Mouse (Mus musculus) embryonic facial prominence, embryonic 13.5 days (tissue): ENCODE data around the gene 1500009L16Rik. TPM values are rescaled to one million over a fixed set of nuclear protein-coding genes. Genes with fewer than 3 reads are reported as not detected.
A peak's percentile ranks its signal among the peaks of the same experiment; 100 is the strongest.

Experiments
- ATAC-seq: fragments of 200-750 bp; cut with Nextera tagmentation; 2 replicates; pipeline ENCODE4 v1.8.0; 2017; ENCODE audit warnings: low read depth; ENCODE audit not compliant: insufficient number of reproducible peaks, insufficient read depth, low FRiP score, low TSS enrichment
- H3K27ac ChIP-seq: fragments of 300-500 bp; sonication (generic); 2 replicates; pipeline ENCODE4 v1.5.1; 2015; ENCODE audit warnings: moderate library complexity, mild to moderate bottlenecking, inconsistent platforms
- H3K27me3 ChIP-seq: fragments of 300-500 bp; sonication (generic); 2 replicates; pipeline ENCODE4 v1.6.1; 2015; ENCODE audit warnings: mild to moderate bottlenecking, inconsistent platforms
- H3K36me3 ChIP-seq: fragments of 300-500 bp; sonication (generic); 2 replicates; pipeline ENCODE4 v1.6.1; 2015; ENCODE audit warnings: mild to moderate bottlenecking, inconsistent platforms
- H3K4me1 ChIP-seq: fragments of 300-500 bp; sonication (generic); 2 replicates; pipeline ENCODE4 v1.6.1; 2015; ENCODE audit warnings: inconsistent platforms
- H3K4me2 ChIP-seq: fragments of 300-500 bp; sonication (generic); 2 replicates; pipeline ENCODE4 v1.6.1; 2015; ENCODE audit warnings: moderate library complexity, mild to moderate bottlenecking, inconsistent platforms
- H3K4me3 ChIP-seq: fragments of 300-500 bp; sonication (generic); 2 replicates; pipeline ENCODE4 v1.5.1; 2015; ENCODE audit warnings: mild to moderate bottlenecking, inconsistent platforms
- H3K9ac ChIP-seq: fragments of 300-500 bp; sonication (generic); 2 replicates; pipeline ENCODE4 v1.6.1; 2015; ENCODE audit warnings: mild to moderate bottlenecking, inconsistent platforms
- H3K9me3 ChIP-seq: fragments of 300-500 bp; sonication (generic); 2 replicates; pipeline ENCODE4 v1.6.1; 2016; ENCODE audit warnings: inconsistent platforms
- WGBS: fragments of 180-500 bp; shearing (Covaris S2); methylation state at CpG from one replicate; pipeline ENCODE4 v1.1.7; 2015; ENCODE audit warnings: mixed read lengths; 5-methylcytosine and 5-hydroxymethylcytosine counted together
- polyA plus RNA-seq: library from polyadenylated mRNA; unstranded; fragments of >200 nt; fragmentation: Nextera tagmentation; extraction: Ambion mirVana; gene quantifications from 2 replicates; pipeline ENCODE4 v1.2.1, GENCODE M21; 2015

1500009L16Rik gene
- polyA plus RNA-seq: 31.5 TPM in 2 replicates

DNA sequence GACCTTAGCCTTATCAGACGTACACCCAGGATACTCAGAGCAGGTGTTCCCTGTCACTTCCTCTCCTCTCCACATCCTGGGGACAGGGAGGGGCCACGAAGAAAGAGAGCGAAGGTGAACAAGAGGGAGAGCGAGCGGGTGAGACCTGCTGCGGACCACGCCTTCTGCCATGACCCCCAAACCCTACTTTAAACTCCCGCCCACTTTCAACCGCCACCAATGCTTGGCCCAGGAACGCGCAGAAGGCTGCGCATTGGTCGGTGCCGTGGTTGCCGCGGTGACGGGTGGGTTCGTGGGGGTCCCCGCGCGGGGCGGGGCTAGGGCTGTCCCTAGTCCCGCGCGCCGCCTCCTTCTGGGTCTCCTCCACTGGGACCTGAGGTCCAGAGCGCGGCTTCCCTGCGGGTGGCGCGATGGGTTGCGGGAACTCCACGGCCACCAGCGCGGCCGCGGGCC lies at the start of gene 1500009L16Rik:
Gene 1500009L16Rik (plus strand): TSS at position 287 of the 453 bp plus-strand sequence.
- H3K9me3 ChIP-seq: peaks cover 4% of the 10 kb centered on the region; the same call in 1 of the 2 replicates
- 0 out of 2 replicates have a peak, but pooled peaks cover 5% of the 10 kb centered on the region for H3K27me3 ChIP-seq
- peak; percentile 94 for ATAC-seq
- no peak within 1 kb of the TSS for H3K27ac ChIP-seq
- peaks cover 17% of the 10 kb centered on the region for H3K4me1 ChIP-seq
- H3K4me2 ChIP-seq: peak within 1 kb of the TSS; percentile 84
- peak within 1 kb of the TSS; percentile 73 for H3K4me3 ChIP-seq
- no peaks in the 10 kb centered on the region for H3K36me3 ChIP-seq
- under 1% methylated on average over 35 of the region's 37 CpGs for WGBS
- H3K9ac ChIP-seq: peak within 1 kb of the TSS; percentile 75

GRCm38 (mm10) chr10:83681334-83681733 lies 41.3 kb upstream of the 1500009L16Rik start:
- Histone ChIP-seq H3K4me1 (no peaks in the 10 kb centered on the region), H3K27ac (no peak overlapping the region), H3K4me3 (no peak overlapping the region), H3K9me3 (no peaks in the 10 kb centered on the region), H3K4me2 (no peak overlapping the region), H3K9ac (no peak overlapping the region), H3K36me3 (no peaks in the 10 kb centered on the region), H3K27me3 (no peaks in the 10 kb centered on the region)
- WGBS: 84% methylated on average over 12 of the region's 12 CpGs
- no peak for ATAC-seq

- Histone ChIP-seq H3K27me3 (no peaks in the 10 kb centered on the region), H3K4me3 (no peak overlapping the region), H3K4me2 (no peak overlapping the region), H3K36me3 (no peaks in the 10 kb centered on the region), H3K27ac (no peak overlapping the region), H3K9ac (no peak overlapping the region), H3K4me1 (no peaks in the 10 kb centered on the region), H3K9me3 (no peaks in the 10 kb centered on the region)
- WGBS: 88% methylated on average over 2 of the region's 2 CpGs
- ATAC-seq: no peak
Measured at GRCm38 (mm10) chr10:83688215-83688614, 34.5 kb upstream of the 1500009L16Rik start.

DNA sequence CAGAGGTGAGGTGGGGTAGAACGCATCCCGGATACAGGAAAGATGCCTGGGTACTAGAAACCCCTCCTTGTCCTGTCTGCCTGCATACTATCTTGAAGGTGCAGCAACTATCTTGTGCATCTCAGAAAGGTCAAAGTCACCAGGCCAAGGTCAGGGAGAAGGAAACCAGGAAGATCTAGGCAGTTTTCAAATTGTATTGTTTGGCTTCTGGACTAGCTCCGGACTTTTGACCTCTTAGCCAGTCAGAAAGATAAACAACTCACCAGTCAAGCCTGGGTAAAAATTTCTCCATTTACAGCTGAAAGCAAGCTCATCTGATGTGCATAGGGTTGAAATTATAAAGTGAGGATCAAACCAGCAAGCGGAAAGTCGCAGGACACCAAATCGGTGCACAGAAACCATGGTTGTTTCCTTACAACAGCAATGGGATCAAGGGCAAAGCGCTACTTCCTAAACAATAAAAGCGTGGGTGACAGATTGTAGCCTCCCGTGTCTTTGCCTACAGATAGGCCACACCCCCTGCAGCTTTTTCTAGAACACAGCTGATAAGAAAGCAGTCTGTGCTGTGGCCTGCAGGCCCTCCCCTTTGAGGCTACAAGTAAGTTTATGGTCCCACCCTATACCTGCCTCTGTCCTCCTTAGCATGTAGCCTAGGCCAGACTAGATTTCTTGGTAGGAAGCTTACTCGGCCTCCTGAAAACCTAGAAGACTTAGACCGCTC lies 30.3 kb upstream of the 1500009L16Rik start:
- Histone ChIP-seq H3K4me2 (no peak overlapping the region), H3K9me3 (no peaks in the 10 kb centered on the region), H3K4me1 (no peaks in the 10 kb centered on the region), H3K36me3 (no peaks in the 10 kb centered on the region), H3K9ac (no peak overlapping the region), H3K27me3 (no peaks in the 10 kb centered on the region), H3K4me3 (no peak overlapping the region), H3K27ac (no peak overlapping the region)
- no peak for ATAC-seq
- WGBS: 87% methylated on average over 11 of the region's 11 CpGs

DNA sequence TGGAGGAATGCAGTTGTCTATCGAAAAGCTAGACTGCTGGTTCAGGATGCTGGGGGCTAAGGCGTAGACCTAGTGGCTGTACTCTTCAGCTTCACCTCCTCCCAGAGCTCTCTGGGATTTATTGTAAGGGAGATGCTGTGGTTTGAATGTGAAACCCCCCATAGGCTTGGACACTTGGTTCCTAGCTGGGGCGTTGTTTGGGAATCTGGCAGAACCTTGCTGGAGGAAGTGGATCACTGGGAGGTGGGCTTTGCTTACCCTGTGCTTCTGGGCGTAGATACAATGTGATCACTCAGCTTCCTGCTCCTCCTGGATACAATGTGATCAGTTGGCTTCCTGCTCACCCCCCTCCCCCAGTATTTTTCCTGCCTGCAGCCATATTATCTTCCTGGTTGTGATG lies 26.4 kb upstream of the 1500009L16Rik start:
- H3K4me1 ChIP-seq: no peaks in the 10 kb centered on the region
- no peak for ATAC-seq
- H3K27me3 ChIP-seq: no peaks in the 10 kb centered on the region
- H3K9ac ChIP-seq: no peak overlapping the region
- WGBS: 78% methylated on average over 4 of the region's 4 CpGs
- H3K4me3 ChIP-seq: no peak overlapping the region
- no peak overlapping the region for H3K27ac ChIP-seq
- no peaks in the 10 kb centered on the region for H3K36me3 ChIP-seq
- H3K9me3 ChIP-seq: no peaks in the 10 kb centered on the region
- H3K4me2 ChIP-seq: no peak overlapping the region

DNA sequence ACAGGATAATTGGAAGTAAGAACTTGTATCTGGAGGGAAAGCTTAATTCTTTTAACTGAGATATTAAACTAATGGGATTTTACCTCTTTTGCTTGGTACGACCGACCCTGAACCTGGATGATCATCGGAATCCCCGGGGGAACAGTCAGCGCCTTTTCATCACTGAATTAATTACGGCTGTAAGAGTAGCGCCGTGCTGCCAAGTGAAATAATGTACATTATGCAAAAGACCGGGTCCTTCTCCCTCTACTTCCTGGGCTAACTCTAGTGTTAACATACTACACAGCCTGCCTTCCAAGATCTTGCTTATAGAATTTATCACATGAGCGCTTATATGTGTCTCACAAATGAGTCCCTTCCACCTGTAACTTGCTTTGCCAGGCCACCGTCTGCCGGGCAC lies 16.0 kb upstream of the 1500009L16Rik start:
- H3K27me3 ChIP-seq: no peaks in the 10 kb centered on the region
- ATAC-seq: no peak
- H3K4me3 ChIP-seq: no peak overlapping the region
- WGBS: 92% methylated on average over 12 of the region's 12 CpGs
- H3K9me3 ChIP-seq: no peaks in the 10 kb centered on the region
- no peak overlapping the region for H3K4me2 ChIP-seq
- H3K4me1 ChIP-seq: peaks cover 19% of the 10 kb centered on the region
- H3K36me3 ChIP-seq: no peaks in the 10 kb centered on the region
- no peak overlapping the region for H3K27ac ChIP-seq
- no peak overlapping the region for H3K9ac ChIP-seq

DNA sequence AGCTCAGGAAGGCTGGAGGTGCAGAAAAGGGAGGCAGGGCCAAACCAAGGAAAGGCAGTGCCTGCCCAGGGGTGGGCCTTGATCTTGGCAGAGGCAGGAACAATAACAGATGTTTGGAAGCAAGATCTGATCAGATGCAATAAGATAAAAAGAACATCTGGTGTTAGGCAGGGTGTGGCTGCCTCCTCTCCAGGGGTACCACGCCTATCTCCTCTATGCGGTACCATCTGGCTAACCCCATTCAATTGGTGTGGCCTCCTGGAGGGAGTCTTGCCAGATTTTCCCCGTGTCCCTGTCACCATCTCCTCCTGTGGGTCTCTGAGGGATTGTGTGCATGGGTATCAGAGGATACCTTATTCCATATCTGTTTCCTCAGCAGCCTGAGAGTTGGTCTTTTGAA lies 12.7 kb upstream of the 1500009L16Rik start:
- Histone ChIP-seq H3K4me3 (no peak overlapping the region), H3K27me3 (no peaks in the 10 kb centered on the region), H3K36me3 (no peaks in the 10 kb centered on the region), H3K4me1 (peaks cover 26% of the 10 kb centered on the region), H3K9me3 (no peaks in the 10 kb centered on the region), H3K4me2 (no peak overlapping the region), H3K9ac (no peak overlapping the region), H3K27ac (no peak overlapping the region)
- ATAC-seq: no peak
- WGBS: 54% methylated on average over 3 of the region's 3 CpGs

GRCm38 (mm10) chr10:83711769-83712168 lies 10.9 kb upstream of the 1500009L16Rik start:
- no peaks in the 10 kb centered on the region for H3K36me3 ChIP-seq
- 0 out of 2 replicates have a peak overlapping the region, but pooled peaks have one; percentile 6 for H3K9ac ChIP-seq
- H3K4me2 ChIP-seq: no peak overlapping the region
- no peak for ATAC-seq
- H3K27me3 ChIP-seq: no peaks in the 10 kb centered on the region
- peak overlapping the region; percentile 66 for H3K27ac ChIP-seq
- H3K4me3 ChIP-seq: no peak overlapping the region
- 19% methylated on average over 10 of the region's 10 CpGs for WGBS
- H3K4me1 ChIP-seq: peaks cover 26% of the 10 kb centered on the region
- H3K9me3 ChIP-seq: no peaks in the 10 kb centered on the region

DNA sequence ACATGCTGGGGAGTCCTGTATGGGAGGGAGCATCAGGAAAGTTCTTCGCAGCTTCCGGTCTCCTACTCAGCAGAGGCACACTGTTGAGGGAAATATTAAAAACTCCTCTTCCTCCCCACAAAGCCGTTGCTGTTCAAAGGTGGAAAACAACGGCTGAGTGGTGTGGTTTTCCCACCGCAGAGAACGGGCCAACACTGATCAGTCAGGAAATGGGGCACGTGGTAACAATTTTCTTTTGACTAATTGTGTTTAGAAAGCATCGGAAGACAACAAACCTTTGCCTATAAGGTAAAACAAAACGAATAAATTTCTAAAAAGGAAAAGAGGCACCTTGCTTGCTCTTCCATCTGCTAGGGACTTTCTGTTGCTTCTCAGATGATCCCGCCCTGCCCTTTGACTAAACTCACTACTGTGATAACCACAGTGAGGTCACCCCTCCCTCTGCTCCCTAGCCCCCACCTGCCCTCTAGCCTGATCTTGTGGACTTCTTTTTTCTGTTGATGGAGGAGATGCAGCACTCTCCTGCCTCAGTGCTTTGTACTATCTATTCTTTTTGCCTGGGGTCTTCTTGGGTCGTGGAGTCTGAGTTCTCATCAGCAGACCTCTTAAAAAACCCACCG lies 3.7 kb upstream of the 1500009L16Rik start:
- Histone ChIP-seq H3K4me2 (no peak overlapping the region), H3K9me3 (no peaks in the 10 kb centered on the region), H3K27ac (no peak overlapping the region), H3K4me3 (no peak overlapping the region), H3K4me1 (peaks cover 16% of the 10 kb centered on the region), H3K36me3 (no peaks in the 10 kb centered on the region), H3K9ac (no peak overlapping the region), H3K27me3 (0 out of 2 replicates have a peak, but pooled peaks cover 5% of the 10 kb centered on the region)
- no peak for ATAC-seq
- WGBS: 58% methylated on average over 12 of the region's 12 CpGs

DNA sequence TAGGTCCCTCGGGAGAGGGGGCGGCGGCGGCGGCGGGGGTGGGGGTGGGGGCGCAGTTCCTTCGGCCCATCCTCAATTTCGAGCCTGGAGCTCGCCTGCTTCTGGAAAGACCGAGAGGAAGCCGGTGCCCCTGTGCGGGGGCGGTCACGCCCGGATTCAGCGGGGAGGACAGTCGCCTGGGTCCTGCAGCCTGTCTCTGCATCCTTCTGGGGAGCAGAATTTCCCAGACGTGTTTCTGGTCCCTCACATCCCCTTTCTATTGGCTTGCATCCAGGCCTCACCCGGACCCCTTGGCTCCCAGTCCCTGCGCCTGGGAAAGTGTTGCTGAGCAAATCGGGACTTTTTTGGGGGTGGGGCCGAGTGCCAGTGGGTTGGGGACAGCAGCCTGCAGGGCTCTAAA lies 390 bp downstream of the 1500009L16Rik start:
- WGBS: under 1% methylated on average over 23 of the region's 23 CpGs

GRCm38 (mm10) chr10:83724351-83725059 lies 1.8 kb downstream of the 1500009L16Rik start:
- Histone ChIP-seq H3K4me2 (peak overlapping the region; percentile 84; the same call in 1 of the 2 replicates), H3K4me3 (no peak overlapping the region), H3K4me1 (peaks cover 22% of the 10 kb centered on the region), H3K36me3 (no peaks in the 10 kb centered on the region), H3K27me3 (0 out of 2 replicates have a peak, but pooled peaks cover 5% of the 10 kb centered on the region), H3K9me3 (peaks cover 4% of the 10 kb centered on the region; the same call in 1 of the 2 replicates), H3K27ac (no peak overlapping the region), H3K9ac (no peak overlapping the region)
- ATAC-seq: no peak
- 83% methylated on average over 15 of the region's 15 CpGs for WGBS

More for the DNA sequence above, 390 bp downstream of the 1500009L16Rik start:
- Histone ChIP-seq H3K4me3 (peak overlapping the region; percentile 73), H3K4me2 (peak overlapping the region; percentile 84), H3K4me1 (peaks cover 17% of the 10 kb centered on the region), H3K9me3 (peaks cover 4% of the 10 kb centered on the region; the same call in 1 of the 2 replicates), H3K27ac (no peak overlapping the region), H3K27me3 (0 out of 2 replicates have a peak, but pooled peaks cover 5% of the 10 kb centered on the region), H3K9ac (peak overlapping the region; percentile 75), H3K36me3 (no peaks in the 10 kb centered on the region)
- 0 out of 2 replicates have a peak, but pooled peaks have one; percentile 40 for ATAC-seq
